Mouse (Mus musculus): ENCODE data around the gene Trip4.
A peak's percentile ranks its signal among the peaks of the same experiment; 100 is the strongest.

Gene Trip4

DNA sequence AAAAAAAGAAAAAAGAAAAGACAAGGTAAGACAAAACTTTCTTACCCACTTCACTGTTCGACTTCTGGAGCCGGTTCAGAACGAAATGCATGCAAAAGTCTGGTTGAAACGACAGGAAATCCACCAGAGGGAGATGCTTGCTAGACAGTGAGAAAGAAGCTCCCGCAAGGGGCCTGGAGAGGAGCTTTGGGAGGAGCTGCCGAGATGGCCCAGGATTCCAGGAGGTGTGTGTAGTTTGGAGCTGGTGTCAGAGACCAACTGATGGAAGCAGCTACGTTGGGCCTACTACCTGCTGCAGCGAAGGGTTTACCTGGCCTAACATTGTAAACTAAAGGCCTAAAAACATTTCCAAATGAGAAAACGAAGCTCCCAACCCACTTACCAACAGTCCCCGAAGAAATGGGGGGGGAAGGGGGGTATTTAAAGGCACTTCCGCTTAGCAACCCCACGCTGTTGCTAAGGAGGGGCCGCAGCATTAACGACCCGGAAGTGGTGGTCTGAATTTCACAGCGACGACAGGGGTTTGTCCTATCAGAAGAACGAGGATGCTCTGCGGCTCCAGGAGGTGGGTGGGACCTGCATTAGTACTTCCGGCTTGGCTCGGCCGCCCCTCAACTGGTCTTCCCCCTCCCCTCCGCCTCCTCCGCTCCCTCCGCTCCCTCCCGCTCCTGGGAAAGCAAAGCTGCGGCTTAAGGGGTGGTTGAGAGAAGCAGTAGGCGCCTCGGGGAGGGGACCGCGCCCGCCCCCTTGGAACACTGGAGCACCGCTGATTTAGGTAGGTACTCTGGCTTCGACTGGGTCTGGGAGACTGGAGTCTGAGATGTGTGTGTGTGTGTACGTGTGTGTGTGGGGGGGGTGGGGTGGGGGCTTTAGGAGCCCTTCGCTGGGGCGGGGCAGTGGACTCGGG is at the start of gene Trip4, which contains the start of gene Csnk1g1:
Trip4 (minus strand) TSS at position 401 of the 907 bp plus-strand sequence.
Csnk1g1 (plus strand) TSS at position 531 of the 907 bp plus-strand sequence.
- peak; percentile 96 for DNase-seq (ENCODE audit: low read depth, low spot score)

GRCm38 (mm10) chr9:65951082-65951587 is 42.5 kb upstream of the Trip4 start:
- no peak for DNase-seq (ENCODE audit: low read depth, low spot score)

DNA sequence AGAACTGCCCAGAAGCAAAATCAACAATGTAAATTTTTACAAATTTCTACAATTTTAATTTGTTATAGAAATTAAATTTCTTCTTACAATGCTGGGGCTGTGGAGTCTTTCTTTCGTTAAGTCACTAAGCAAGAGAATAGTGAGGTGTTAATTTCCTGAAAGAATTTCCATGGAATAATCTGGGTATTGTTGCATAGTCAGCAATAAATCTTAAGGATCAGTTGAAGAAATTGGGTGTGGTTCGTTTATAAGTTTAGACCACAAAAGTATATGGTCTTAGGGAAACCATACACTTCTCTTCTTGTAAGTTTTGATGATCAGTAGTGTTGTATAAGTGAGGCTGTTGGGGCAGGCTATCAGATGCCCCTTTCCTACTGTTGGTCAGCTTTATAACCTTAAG is 29.0 kb upstream of the Trip4 start:
- DNase-seq (ENCODE audit: low read depth, low spot score) = no peak

GRCm38 (mm10) chr9:65929826-65930225 is 21.2 kb upstream of the Trip4 start:
- no peak for DNase-seq (ENCODE audit: low read depth, low spot score)

- DNase-seq (ENCODE audit: low read depth, low spot score) = no peak
Observed at GRCm38 (mm10) chr9:65928456-65928855, 19.9 kb upstream of the Trip4 start.

DNA sequence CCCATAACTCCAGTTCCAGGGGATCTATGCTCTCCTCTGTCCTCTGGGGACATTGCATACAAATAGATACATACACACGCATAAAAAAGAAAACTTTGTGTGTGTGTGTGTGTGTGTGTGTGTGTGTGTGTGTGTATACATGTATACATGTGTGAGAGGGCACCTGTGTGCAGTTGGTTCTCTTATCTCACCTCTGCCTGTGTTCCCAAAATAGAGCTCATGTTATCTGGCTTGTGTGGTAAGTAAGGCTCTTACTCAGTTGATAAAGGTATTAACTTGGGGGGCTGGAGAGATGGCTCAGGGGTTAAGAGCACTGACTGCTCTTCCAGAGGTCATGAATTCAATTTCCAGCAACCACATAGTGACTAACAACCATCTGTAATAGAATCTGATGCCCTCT is 8.4 kb upstream of the Trip4 start:
- DNase-seq (ENCODE audit: low read depth, low spot score) = no peak

DNA sequence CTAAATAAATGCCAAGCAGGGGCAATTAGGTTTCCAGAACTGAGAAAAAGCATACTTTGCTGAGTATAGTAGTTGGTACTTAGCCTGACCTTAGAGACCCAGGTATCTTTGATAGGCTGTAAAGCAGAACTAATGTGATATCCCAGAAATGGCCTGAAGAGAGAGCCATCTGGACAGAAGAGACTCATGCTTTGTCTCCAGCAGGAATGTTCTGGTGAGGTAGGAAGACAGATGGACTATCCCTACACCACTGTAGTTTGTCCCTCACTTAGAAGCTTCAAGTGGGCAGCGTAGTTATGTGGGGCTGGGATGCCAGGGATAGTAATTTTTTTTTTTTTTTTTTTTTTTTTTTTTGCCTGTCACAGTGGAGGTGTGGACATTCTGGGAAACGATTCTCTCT is 5.4 kb upstream of the Trip4 start:
- no peak for DNase-seq (ENCODE audit: low read depth, low spot score)

GRCm38 (mm10) chr9:65909837-65910236 is 1.2 kb upstream of the Trip4 start:
- DNase-seq (ENCODE audit: low read depth, low spot score) = no peak

DNA sequence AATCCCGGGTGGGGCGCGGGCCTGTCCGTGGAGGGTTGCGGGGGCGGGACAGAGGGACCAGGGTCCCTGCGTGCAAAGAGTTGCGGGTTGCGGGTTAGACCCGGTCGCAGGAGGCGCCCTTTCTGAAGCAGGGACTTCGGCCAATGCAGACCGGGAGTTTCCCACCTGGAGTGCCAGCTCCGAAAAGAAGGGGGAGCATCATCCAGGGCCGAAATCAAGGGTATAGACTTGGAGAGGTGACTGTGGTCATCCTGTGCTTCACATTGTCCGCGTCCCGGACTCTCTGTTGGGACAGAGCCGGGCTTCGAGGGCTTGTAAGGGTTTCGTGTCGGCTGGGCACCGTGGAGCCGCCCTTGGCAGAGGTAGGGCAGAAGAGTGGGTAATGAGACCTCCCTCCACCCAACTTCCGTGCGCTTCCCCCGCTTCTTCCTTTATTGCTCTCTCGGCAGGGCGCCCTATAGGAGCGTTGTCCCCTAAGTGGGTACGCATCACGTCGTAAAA is 757 bp upstream of the Trip4 start:
- DNase-seq (ENCODE audit: low read depth, low spot score) = no peak

DNA sequence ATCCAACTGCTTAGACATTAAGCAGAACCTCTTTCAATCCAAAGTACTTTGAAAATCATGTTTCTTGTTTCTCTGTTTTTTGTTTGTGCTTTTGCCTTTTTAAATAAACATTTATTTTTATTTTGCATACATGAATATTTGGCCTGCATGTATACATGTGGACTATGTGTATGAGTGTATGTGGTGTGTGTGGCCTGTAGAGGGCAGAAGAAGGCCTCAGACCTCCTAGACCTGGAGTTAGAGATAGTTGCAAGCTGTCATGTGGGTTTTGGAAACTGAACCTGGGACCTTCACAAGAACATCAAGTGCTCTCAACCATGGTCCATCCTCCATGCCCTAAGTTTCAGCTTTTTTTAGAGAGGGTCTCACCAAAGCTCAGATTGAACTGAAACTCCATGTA is 5.2 kb downstream of the Trip4 start:
- DNase-seq (ENCODE audit: low read depth, low spot score) = no peak

DNA sequence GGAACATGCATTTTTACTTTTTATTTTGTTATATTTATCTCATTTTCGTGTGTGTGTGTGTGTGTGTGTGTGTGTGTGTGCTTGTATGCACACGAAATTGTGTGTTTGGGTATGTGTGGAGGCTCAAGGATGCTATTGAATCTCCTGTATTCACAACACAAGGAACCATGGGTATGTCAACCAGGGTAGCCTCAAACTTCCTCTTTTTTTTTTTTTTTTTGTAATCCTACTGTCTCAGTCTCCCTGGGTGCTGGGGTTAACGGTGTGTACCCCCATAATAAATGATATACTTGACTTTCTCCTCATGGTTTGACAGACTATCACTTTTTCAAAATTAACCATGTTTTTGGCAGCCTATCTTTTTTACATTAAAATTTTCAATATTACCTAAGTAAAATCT is 5.7 kb downstream of the Trip4 start:
- DNase-seq (ENCODE audit: low read depth, low spot score) = no peak

DNA sequence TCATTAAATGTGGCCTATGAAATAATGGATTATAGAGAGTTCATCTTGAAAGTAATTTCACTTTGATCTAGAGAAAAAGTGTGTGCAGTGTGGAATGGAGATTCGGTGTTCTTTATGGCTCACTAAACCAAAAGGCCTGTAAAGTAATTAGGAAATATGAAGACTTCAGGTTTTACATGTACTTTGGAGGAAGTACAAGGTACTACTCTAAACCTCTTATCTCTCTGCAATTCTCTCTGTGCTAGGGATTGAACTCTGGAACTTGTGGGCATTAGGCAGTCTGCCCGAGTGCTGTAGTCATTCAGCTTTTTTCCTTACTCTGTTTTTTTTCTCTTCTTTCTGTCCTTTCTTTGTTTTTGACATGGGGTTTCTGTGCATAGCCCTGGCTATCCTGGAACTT is 11.6 kb downstream of the Trip4 start:
- no peak for DNase-seq (ENCODE audit: low read depth, low spot score)

- no peak for DNase-seq (ENCODE audit: low read depth, low spot score)
Observed at GRCm38 (mm10) chr9:65891126-65891525, 17.5 kb downstream of the Trip4 start.

- DNase-seq (ENCODE audit: low read depth, low spot score) = no peak
Observed at GRCm38 (mm10) chr9:65890143-65890628, 18.4 kb downstream of the Trip4 start, which contains the start of gene Pclaf. Pclaf (plus strand) TSS chr9:65890237.

DNA sequence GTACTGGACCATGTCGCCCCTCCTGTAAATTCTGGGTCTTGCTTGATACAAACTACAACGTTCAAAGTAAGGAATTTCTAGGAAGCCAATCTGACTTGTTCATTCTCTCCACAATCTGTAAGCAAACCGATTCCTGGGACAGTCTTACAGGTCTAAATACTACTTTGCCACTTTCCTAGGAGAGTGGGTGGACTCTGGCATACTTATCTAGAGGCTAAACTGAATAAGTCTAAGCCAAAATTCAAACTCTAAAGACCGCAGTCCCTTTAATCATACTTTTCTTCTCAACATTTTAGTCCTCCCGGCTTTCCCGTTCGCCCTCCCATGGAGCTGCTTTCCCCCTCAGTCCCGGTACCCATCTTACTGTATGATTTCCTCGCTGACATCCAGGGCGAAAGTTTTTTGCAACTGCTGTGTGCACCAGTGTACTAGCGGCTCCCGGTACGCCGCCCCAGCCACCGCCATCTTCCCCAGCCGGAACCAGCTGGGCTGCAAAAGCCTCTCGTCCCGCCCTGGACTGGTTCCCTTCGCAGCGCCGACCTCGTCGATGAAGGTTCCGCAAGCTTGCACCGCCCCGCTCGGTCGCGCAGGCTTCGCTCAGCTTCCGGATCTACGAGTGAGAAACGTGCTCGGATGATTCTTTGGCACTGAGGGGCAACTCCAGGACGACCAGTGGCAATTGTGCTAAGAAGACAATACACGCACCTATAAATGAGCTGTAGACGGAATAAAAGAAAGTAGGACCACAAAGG is 23.9 kb downstream of the Trip4 start:
- peak; percentile 66 for DNase-seq (ENCODE audit: low read depth, low spot score)

GRCm38 (mm10) chr9:65859656-65860055 is 48.9 kb downstream of the Trip4 start:
- no peak for DNase-seq (ENCODE audit: low read depth, low spot score)

DNA sequence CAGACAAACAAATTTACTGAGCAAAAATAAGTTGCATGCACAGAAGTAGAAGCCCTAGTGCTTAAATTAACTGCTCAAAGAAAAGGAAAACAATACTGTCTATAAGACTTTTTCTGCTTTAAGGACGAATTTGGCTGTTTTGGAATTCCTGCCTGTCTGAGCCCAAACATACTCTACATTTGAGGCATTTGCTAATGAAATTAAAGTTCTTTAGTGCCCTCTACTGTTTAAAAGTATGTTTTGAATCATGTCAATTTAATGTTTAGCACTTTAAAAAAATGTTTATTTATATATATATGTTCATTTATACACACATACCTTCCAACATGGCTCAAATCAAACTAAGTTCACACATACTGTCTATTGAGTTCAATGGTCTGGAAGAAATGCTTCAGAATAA is 58.4 kb downstream of the Trip4 start:
- DNase-seq (ENCODE audit: low read depth, low spot score) = no peak

- DNase-seq (ENCODE audit: low read depth, low spot score) = no peak
Observed at GRCm38 (mm10) chr9:65848154-65848553, 60.4 kb downstream of the Trip4 start.

GRCm38 (mm10) chr9:65844421-65845165 is 64.0 kb downstream of the Trip4 start:
- DNase-seq (ENCODE audit: low read depth, low spot score) = no peak

GRCm38 (mm10) chr9:65839841-65840240 is 68.8 kb downstream of the Trip4 start:
- DNase-seq (ENCODE audit: low read depth, low spot score) = no peak

GRCm38 (mm10) chr9:65836916-65837315 is 71.7 kb downstream of the Trip4 start:
- DNase-seq (ENCODE audit: low read depth, low spot score) = no peak

All from brain, embryonic 18.5 days (tissue).